Mouse (Mus musculus) fibroblast of lung, adult 2 months (primary cell): Measurements from ENCODE around the gene Has3.

Experiments
- DNase-seq: peaks from one replicate; pipeline ENCODE4 v3.0.0-alpha.2; 2011; ENCODE audit warnings: low read depth

Has3 gene

DNA sequence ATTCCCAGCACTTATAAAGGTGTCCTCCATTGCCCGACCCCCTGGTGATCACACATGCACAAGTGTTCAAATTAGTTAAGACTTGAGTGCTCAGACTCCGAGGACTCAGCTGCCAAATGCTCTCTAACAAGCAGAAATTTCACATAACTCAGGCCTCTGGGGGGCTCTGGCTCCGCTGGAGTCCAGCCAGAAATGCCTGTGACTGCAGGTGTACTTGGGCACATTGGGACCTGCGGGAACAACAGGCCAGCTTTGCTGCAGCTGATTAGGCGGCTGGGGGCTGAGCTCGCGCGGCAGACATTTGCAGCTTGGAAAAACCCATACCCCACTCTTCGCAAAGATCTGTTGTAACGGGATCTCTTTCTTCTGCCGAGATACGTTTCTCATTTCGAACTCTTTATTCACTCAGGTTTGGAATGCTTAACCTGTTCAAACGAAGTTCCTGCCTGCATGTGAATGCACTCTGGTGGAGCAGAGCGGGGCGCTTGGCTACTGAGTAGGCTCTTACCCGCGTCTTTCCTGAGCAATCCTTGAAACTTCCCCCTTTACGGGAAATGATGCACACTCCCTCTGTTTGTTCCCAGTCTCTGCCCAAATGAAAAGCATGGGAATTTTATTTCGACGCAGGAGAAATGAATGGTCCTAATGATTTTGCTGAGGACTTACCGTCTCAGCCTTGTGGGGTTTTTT lies 62.5 kb downstream of the Has3 start:
- DNase-seq, result no peak

DNA sequence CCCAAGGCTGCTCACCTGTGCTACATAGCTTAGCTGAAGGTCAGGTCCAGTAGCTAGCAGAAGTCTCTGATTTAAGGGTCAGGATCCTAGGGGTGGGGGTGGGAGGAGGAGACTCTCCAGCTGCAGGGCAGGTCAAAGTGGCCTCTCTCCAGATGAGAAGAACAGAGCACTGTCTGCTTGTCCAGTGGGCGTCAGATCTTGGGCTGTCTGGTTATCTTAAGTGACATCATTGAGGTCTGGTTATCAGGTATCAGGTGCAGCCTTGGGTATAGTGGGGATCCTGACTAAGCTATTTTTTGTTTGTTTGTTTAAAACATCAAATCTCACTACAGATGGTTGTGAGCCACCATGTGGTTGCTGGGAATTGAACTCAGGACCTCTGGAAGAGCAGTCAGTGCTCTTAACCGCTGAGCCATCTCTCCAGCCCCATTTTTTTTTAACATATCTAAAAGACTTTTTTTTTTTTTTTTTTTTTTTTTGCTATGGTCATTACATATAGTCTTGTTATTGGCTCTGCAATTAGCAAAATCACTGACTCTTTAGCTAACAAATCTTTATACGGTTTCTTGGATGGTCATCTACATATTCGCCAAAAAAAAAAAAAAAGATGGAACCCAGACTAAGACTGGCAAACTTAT lies 63.6 kb downstream of the Has3 start:
- DNase-seq, result no peak
